Mouse (Mus musculus) cerebellum, postnatal 36 days (tissue): ENCODE measurements at regions not wholly inside any gene's neighbourhood (a gene's known extent, or its start where the extent isn't known, plus 50 kb on each side); places are given as distances from the start of the nearest gene placed in this dataset.
A peak's percentile ranks its signal among the peaks of the same experiment; 100 is the strongest.

Source experiments
- DNase-seq, 2 experiments: peaks; one replicate each; pipeline ENCODE4 v3.0.0; 2021 to 2022; ENCODE audit warnings: mixed read lengths in 2 of 2

- DNase-seq: peak; percentile 55 to 66
These were observed 168.7 kb downstream of the Zfp326 start for GRCm38 (mm10) chr5:106044878-106045585.

- DNase-seq: no peak
These were observed 162.0 kb downstream of the Zfp326 start for GRCm38 (mm10) chr5:106038321-106038720.

- no peak for DNase-seq
These were observed 159.8 kb downstream of the Zfp326 start for GRCm38 (mm10) chr5:106036176-106036575.

- DNase-seq: no peak
These were observed 156.6 kb downstream of the Zfp326 start for GRCm38 (mm10) chr5:106032956-106033355.

GRCm38 (mm10) chr5:106026861-106027260 is 150.5 kb downstream of the Zfp326 start:
- peak in 1 of 2 experiments; percentile 17 for DNase-seq

GRCm38 (mm10) chr5:106004292-106004917 is 128.0 kb downstream of the Zfp326 start:
- DNase-seq: no peak

- DNase-seq: peak; percentile 15 to 31
These were observed 127.2 kb downstream of the Zfp326 start for GRCm38 (mm10) chr5:106003321-106004291.

- DNase-seq: peak; percentile 49 to 61
These were observed 126.0 kb downstream of the Zfp326 start for GRCm38 (mm10) chr5:106002330-106002729.

- DNase-seq: no peak
These were observed 117.9 kb downstream of the Zfp326 start for GRCm38 (mm10) chr5:105994218-105994617.

- DNase-seq: peak; percentile 90 to 93
These were observed 116.8 kb downstream of the Zfp326 start for GRCm38 (mm10) chr5:105993066-105993760.

GRCm38 (mm10) chr5:105990777-105991176 is 114.4 kb downstream of the Zfp326 start:
- DNase-seq: no peak

GRCm38 (mm10) chr5:105986401-105986800 is 110.0 kb downstream of the Zfp326 start:
- DNase-seq: peak; percentile 57 to 76

GRCm38 (mm10) chr5:105983131-105983530 is 106.8 kb downstream of the Zfp326 start:
- no peak for DNase-seq

- DNase-seq: no peak
These were observed 100.4 kb downstream of the Zfp326 start for GRCm38 (mm10) chr5:105976746-105977145.

- no peak for DNase-seq
These were observed 99.7 kb downstream of the Zfp326 start for GRCm38 (mm10) chr5:105976076-105976475.

- no peak for DNase-seq
These were observed 99.1 kb downstream of the Zfp326 start for GRCm38 (mm10) chr5:105975275-105976011.

- no peak for DNase-seq
These were observed 98.3 kb downstream of the Zfp326 start for GRCm38 (mm10) chr5:105974576-105975177.
